Mouse (Mus musculus) heart, embryonic 16.5 days (tissue): ENCODE data around the gene Gm10031. TPM values are rescaled to one million over a fixed set of nuclear protein-coding genes. Genes with fewer than 3 reads are reported as not detected.
"Not testable (repeated sequence)": the region's sequence is repeated elsewhere in the genome, so short reads cannot be mapped to it uniquely, and the experiment has no call there.

ENCODE experiments used
- ATAC-seq: fragments of 200-750 bp; cut with Nextera tagmentation; replicated peaks from 2 replicates; pipeline ENCODE4 v1.8.0; 2017; ENCODE audit warnings: moderate number of reproducible peaks; ENCODE audit not compliant: insufficient read depth, low FRiP score; ENCODE audit errors: extremely low read depth
- H3K27ac ChIP-seq: fragments of 300-500 bp; sonication (generic); 2 replicates; pipeline ENCODE4 v1.5.1; 2014; ENCODE audit warnings: mild to moderate bottlenecking, low read length, control low read depth, moderate library complexity
- H3K27me3 ChIP-seq: fragments of 300-500 bp; sonication (generic); 2 replicates; pipeline ENCODE4 v1.6.1; 2014; ENCODE audit warnings: low read length, mixed read lengths; ENCODE audit not compliant: control insufficient read depth, insufficient read depth
- H3K36me3 ChIP-seq: fragments of 300-500 bp; sonication (generic); 2 replicates; pipeline ENCODE4 v1.6.1; 2014; ENCODE audit not compliant: control insufficient read depth, insufficient read depth
- H3K4me1 ChIP-seq: fragments of 300-500 bp; sonication (generic); 2 replicates; pipeline ENCODE4 v1.6.1; 2014; ENCODE audit warnings: low read length, mixed read lengths; ENCODE audit not compliant: control insufficient read depth, insufficient read depth
- H3K4me2 ChIP-seq: fragments of 300-500 bp; sonication (generic); 2 replicates; pipeline ENCODE4 v1.6.1; 2014; ENCODE audit warnings: low read depth, mild to moderate bottlenecking, control low read depth, low read length
- H3K4me3 ChIP-seq: fragments of 300-500 bp; sonication (generic); 2 replicates; pipeline ENCODE4 v1.5.1; 2014; ENCODE audit warnings: mild to moderate bottlenecking, control low read depth, low read length
- H3K9ac ChIP-seq: fragments of 300-500 bp; sonication (generic); 2 replicates; pipeline ENCODE4 v1.6.1; 2014; ENCODE audit warnings: low read length, control low read depth
- H3K9me3 ChIP-seq: fragments of 300-500 bp; sonication (generic); replicated peaks from 2 replicates; pipeline ENCODE4 v1.6.1; 2016; ENCODE audit warnings: low read length; ENCODE audit not compliant: control insufficient read depth
- WGBS: fragments of 180-500 bp; shearing (Covaris S2); extraction: QIAGEN DNeasy Blood & Tissue Kit; methylation state at CpG from one replicate; pipeline ENCODE4 v1.1.7; 2014; 5-methylcytosine and 5-hydroxymethylcytosine counted together
- polyA plus RNA-seq: library from polyadenylated mRNA; unstranded; fragments of >200 nt; fragmentation: Nextera tagmentation; extraction: Ambion mirVana; gene quantifications from 2 replicates; pipeline ENCODE4 v1.2.1, GENCODE M21; 2015

Gene Gm10031
- polyA plus RNA-seq, 1 experiment from 2014 or later: 1.1 TPM

- Histone ChIP-seq H3K4me2 (no peak overlapping the region), H3K27me3 (no peaks in the 10 kb centered on the region), H3K4me1 (no peaks in the 10 kb centered on the region), H3K27ac (no peak overlapping the region), H3K36me3 (no peaks in the 10 kb centered on the region), H3K9ac (no peak overlapping the region), H3K4me3 (no peak overlapping the region), H3K9me3 (no peaks in the 10 kb centered on the region)
- no peak for ATAC-seq
- WGBS: 70% methylated on average over 5 of the region's 5 CpGs
Measured at GRCm38 (mm10) chr1:156496910-156497309, 26.9 kb upstream of the Gm10031 start.

DNA sequence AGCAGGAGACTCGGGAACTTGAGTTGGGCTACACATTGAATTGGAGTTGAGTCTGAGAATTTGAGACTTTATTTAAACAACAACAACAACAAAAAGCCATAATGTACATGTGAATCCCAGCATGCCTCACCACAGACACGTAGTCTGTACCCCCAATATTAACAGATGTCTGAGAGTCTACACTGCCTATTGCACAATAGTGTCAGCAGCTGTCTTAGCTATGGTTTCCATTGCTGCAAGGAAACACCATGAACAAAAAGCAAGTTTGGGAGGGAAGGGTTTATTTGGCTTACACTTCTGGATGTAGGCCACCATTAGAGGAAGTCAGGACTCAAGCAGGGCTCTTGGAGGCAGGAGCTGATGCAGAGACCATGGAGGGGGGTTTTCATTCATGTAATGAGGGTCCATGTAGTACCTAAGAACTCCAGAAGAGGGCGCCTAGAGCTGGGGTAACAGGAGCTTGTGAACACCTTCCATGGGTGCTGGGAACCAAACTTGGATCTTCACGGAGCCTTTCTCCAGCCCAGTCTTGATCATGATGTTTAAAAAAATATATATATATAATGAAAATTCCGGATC, 18.8 kb upstream of the Gm10031 start:
- 69% methylated on average over 5 of the region's 5 CpGs for WGBS
- Histone ChIP-seq H3K9me3 (no peaks in the 10 kb centered on the region), H3K4me2 (no peak overlapping the region), H3K4me1 (no peaks in the 10 kb centered on the region), H3K36me3 (no peaks in the 10 kb centered on the region), H3K27ac (no peak overlapping the region), H3K9ac (no peak overlapping the region), H3K27me3 (no peaks in the 10 kb centered on the region), H3K4me3 (no peak overlapping the region)
- no peak for ATAC-seq

- Histone ChIP-seq H3K4me3 (no peak overlapping the region), H3K9ac (no peak overlapping the region), H3K4me2 (no peak overlapping the region), H3K27me3 (no peaks in the 10 kb centered on the region), H3K36me3 (no peaks in the 10 kb centered on the region), H3K4me1 (no peaks in the 10 kb centered on the region), H3K9me3 (no peaks in the 10 kb centered on the region), H3K27ac (no peak overlapping the region)
- ATAC-seq: no peak
- WGBS: 89% methylated on average over 2 of the region's 2 CpGs
Measured at GRCm38 (mm10) chr1:156505901-156506300, 17.9 kb upstream of the Gm10031 start.

GRCm38 (mm10) chr1:156507753-156508152, 16.1 kb upstream of the Gm10031 start:
- Histone ChIP-seq H3K9me3 (no peaks in the 10 kb centered on the region), H3K4me1 (no peaks in the 10 kb centered on the region), H3K27ac (no peak overlapping the region), H3K27me3 (no peaks in the 10 kb centered on the region), H3K9ac (no peak overlapping the region), H3K4me3 (no peak overlapping the region), H3K36me3 (no peaks in the 10 kb centered on the region), H3K4me2 (no peak overlapping the region)
- WGBS: 73% methylated on average over 3 of the region's 3 CpGs
- no peak for ATAC-seq

GRCm38 (mm10) chr1:156520136-156520780, 3.6 kb upstream of the Gm10031 start:
- H3K27ac ChIP-seq: no peak overlapping the region
- WGBS: 65% methylated on average over 3 of the region's 3 CpGs
- H3K9me3 ChIP-seq: no peaks in the 10 kb centered on the region
- no peak for ATAC-seq
- H3K9ac ChIP-seq: no peak overlapping the region
- H3K4me1 ChIP-seq: no peaks in the 10 kb centered on the region
- no peak overlapping the region for H3K4me3 ChIP-seq
- H3K36me3 ChIP-seq: no peaks in the 10 kb centered on the region
- H3K27me3 ChIP-seq: no peaks in the 10 kb centered on the region
- H3K4me2 ChIP-seq: no peak overlapping the region

GRCm38 (mm10) chr1:156521796-156522517, 1.9 kb upstream of the Gm10031 start:
- no peak for ATAC-seq
- H3K4me3 ChIP-seq: no peak overlapping the region
- H3K36me3 ChIP-seq: no peaks in the 10 kb centered on the region
- no peaks in the 10 kb centered on the region for H3K9me3 ChIP-seq
- WGBS: 67% methylated on average over 15 of the region's 15 CpGs
- H3K27ac ChIP-seq: no peak overlapping the region
- H3K4me1 ChIP-seq: no peaks in the 10 kb centered on the region
- H3K27me3 ChIP-seq: no peaks in the 10 kb centered on the region
- H3K9ac ChIP-seq: no peak overlapping the region
- H3K4me2 ChIP-seq: no peak overlapping the region

DNA sequence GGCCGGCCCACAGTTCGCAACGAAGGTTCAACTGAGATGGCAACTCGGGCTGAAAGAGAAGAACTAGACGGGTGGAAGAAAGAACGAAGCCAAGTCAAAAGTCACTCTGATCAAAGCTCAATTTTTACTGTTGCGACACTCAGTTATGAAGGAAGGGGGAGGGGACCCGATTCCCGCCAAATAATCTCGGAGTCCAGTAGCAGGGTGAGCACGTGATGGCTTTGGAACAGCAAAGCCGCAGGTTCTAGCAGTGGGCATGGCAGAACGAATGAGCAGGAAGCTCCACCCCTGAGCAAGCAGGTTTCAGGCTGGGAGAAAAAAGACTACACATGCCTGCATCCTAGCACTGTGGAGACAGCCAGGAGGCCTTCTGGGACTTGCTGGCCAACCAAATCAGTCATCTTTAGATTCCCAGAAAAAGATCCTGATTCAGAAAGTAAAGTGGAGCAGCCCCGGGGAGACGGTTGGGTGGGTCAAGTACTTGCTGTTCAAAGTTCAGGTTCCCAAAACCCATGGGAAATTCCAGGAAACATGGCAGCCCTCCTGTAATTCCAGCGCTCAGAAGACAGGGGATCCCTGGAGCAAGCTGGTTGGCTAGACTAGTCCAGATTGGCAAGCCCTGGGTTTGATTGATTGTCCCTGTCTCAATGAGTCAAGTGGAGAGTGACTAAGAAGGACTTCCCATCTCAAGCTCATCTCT, 8.8 kb downstream of the Gm10031 start:
- 80% methylated on average over 16 of the region's 16 CpGs for WGBS
- H3K36me3 ChIP-seq, H3K9me3 ChIP-seq: not testable (repeated sequence)

DNA sequence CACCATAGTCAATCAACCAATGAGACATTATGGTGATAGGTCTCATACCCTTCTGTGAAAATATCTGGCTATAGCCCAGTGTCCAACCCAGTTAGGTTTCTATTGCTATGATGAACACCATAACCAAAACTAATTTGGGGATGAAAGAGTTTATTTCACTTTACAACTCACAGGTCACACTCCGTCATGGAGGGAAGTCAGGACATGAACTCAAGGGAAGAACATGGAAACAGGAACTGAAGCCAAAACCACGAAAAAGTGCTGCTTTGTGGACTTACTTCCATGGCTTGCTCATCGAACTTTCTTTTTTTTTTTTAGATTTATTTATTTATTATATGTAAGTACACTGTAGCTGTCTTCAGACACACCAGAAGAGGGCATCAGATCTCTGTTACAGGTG, 9.7 kb downstream of the Gm10031 start:
- Histone ChIP-seq H3K36me3 (no peaks in the 10 kb centered on the region), H3K9me3 (no peaks in the 10 kb centered on the region), H3K4me3 (no peak overlapping the region), H3K27me3 (no peaks in the 10 kb centered on the region), H3K4me2 (no peak overlapping the region), H3K4me1 (no peaks in the 10 kb centered on the region), H3K27ac (no peak overlapping the region), H3K9ac (no peak overlapping the region)
- ATAC-seq: no peak
- WGBS: 83% methylated on average over 3 of the region's 3 CpGs

More for the DNA sequence above, 8.8 kb downstream of the Gm10031 start:
- not testable (repeated sequence) for H3K4me2 ChIP-seq, H3K27ac ChIP-seq, H3K27me3 ChIP-seq, ATAC-seq, H3K4me1 ChIP-seq, H3K9ac ChIP-seq, H3K4me3 ChIP-seq

GRCm38 (mm10) chr1:156533911-156534310, 10.1 kb downstream of the Gm10031 start:
- Histone ChIP-seq H3K4me3 (no peak overlapping the region), H3K27ac (no peak overlapping the region), H3K9me3 (no peaks in the 10 kb centered on the region), H3K4me2 (no peak overlapping the region), H3K36me3 (no peaks in the 10 kb centered on the region), H3K4me1 (no peaks in the 10 kb centered on the region), H3K9ac (no peak overlapping the region), H3K27me3 (no peaks in the 10 kb centered on the region)
- ATAC-seq: no peak
- 81% methylated on average over 4 of the region's 4 CpGs for WGBS
